Mouse (Mus musculus) forebrain, embryonic 12.5 days (tissue): ENCODE data around the gene Dhx30. TPM values are rescaled to one million over a fixed set of nuclear protein-coding genes. Genes with fewer than 3 reads are reported as not detected.

ENCODE experiments used
- ATAC-seq: fragments of 200-750 bp; cut with Nextera tagmentation; 2 replicates; pipeline ENCODE4 v1.8.0; 2017; ENCODE audit warnings: moderate TSS enrichment; ENCODE audit not compliant: low FRiP score
- H3K27ac ChIP-seq: fragments of 300-500 bp; sonication (generic); 2 replicates; pipeline ENCODE4 v1.5.1; 2016; ENCODE audit warnings: mild to moderate bottlenecking
- H3K27me3 ChIP-seq: fragments of 300-500 bp; sonication (generic); 2 replicates; pipeline ENCODE4 v1.6.1; 2016; ENCODE audit warnings: mild to moderate bottlenecking
- H3K36me3 ChIP-seq: fragments of 300-500 bp; sonication (generic); replicated peaks from 2 replicates; pipeline ENCODE4 v1.6.1; 2016; ENCODE audit warnings: mild to moderate bottlenecking
- H3K4me1 ChIP-seq: fragments of 300-500 bp; sonication (generic); 2 replicates; pipeline ENCODE4 v1.6.1; 2016
- H3K4me2 ChIP-seq: fragments of 300-500 bp; sonication (generic); 2 replicates; pipeline ENCODE4 v1.6.1; 2016; ENCODE audit warnings: mild to moderate bottlenecking, moderate library complexity
- H3K4me3 ChIP-seq: fragments of 300-500 bp; sonication (generic); replicated peaks from 2 replicates; pipeline ENCODE4 v1.5.1; 2016; ENCODE audit warnings: mild to moderate bottlenecking
- H3K9ac ChIP-seq: fragments of 300-500 bp; sonication (generic); 2 replicates; pipeline ENCODE4 v1.6.1; 2016; ENCODE audit warnings: mild to moderate bottlenecking
- H3K9me3 ChIP-seq: fragments of 300-500 bp; sonication (generic); 2 replicates; pipeline ENCODE4 v1.6.1; 2016
- WGBS: fragments of 180-500 bp; shearing (Covaris S2); methylation state at CpG from one replicate; pipeline ENCODE4 v1.1.7; 2016; 5-methylcytosine and 5-hydroxymethylcytosine counted together
- polyA plus RNA-seq: library from polyadenylated mRNA; unstranded; fragments of >200 nt; fragmentation: Nextera tagmentation; extraction: Ambion mirVana; gene quantifications from 2 replicates; pipeline ENCODE4 v1.2.1, GENCODE M21; 2016

The Dhx30 gene
- polyA plus RNA-seq, 1 experiment from 2014 or later = 226 TPM

DNA sequence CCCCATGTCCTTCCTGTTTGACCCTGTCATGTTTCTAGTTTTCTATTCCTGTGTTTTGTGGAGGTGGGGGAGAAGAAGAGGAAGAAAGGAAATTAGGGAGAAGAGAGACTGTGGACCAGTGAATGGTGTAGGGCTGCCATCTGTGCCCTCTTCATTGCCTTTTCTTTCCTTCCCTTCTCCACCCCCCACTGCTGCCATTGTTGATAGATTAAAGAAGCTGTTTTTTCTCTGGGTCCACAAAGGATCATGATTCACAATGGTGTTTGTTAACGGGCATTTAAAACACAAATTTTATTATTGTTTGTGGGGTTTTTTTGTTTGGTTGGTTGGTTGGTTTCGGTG lies 63.6 kb downstream of the Dhx30 start:
- Histone ChIP-seq H3K9ac (peak overlapping the region; percentile 25; the same call in 1 of the 2 replicates), H3K4me1 (peaks cover 55% of the 10 kb centered on the region), H3K4me3 (peak overlapping the region; percentile 32), H3K27me3 (no peaks in the 10 kb centered on the region), H3K27ac (peak overlapping the region; percentile 84), H3K9me3 (no peaks in the 10 kb centered on the region), H3K36me3 (no peaks in the 10 kb centered on the region), H3K4me2 (peak overlapping the region; percentile 62)
- ATAC-seq = peak; percentile 70
- 9% methylated on average over 2 of the region's 2 CpGs for WGBS

GRCm38 (mm10) chr9:110053305-110054079 lies 64.1 kb downstream of the Dhx30 start:
- no peaks in the 10 kb centered on the region for H3K36me3 ChIP-seq
- H3K27me3 ChIP-seq = no peaks in the 10 kb centered on the region
- peaks cover 55% of the 10 kb centered on the region for H3K4me1 ChIP-seq
- peak overlapping the region; percentile 32 for H3K4me3 ChIP-seq
- no peaks in the 10 kb centered on the region for H3K9me3 ChIP-seq
- peak overlapping the region; percentile 59; the same call in 1 of the 2 replicates for H3K9ac ChIP-seq
- peak overlapping the region; percentile 84 for H3K27ac ChIP-seq
- ATAC-seq = peak; percentile 86
- 18% methylated on average over 8 of the region's 8 CpGs for WGBS
- H3K4me2 ChIP-seq = peak overlapping the region; percentile 62

DNA sequence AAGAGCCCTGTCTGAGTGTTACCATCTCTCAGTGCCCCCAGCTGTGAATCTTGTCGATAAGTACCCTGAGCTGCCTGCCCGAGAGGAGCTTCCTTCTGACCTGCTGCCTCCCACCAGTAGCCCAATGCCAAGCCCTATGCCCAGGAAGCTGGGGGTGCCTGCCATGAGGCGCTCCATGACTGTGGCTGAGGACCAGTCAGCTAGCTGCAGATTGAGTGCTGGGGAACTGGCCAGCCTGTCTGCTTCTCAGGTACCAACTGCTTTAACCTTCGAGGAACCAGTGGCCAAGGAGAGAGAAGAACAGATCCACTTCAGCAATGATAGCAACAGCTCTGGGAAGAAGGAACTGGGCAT lies 64.7 kb downstream of the Dhx30 start:
- peaks cover 57% of the 10 kb centered on the region for H3K4me1 ChIP-seq
- WGBS = 52% methylated on average over 4 of the region's 4 CpGs
- no peaks in the 10 kb centered on the region for H3K36me3 ChIP-seq
- peak overlapping the region; percentile 59 for H3K9ac ChIP-seq
- peak overlapping the region; percentile 32 for H3K4me3 ChIP-seq
- no peaks in the 10 kb centered on the region for H3K27me3 ChIP-seq
- ATAC-seq = no peak
- peak overlapping the region; percentile 84 for H3K27ac ChIP-seq
- H3K9me3 ChIP-seq = no peaks in the 10 kb centered on the region
- H3K4me2 ChIP-seq = peak overlapping the region; percentile 62

- Histone ChIP-seq H3K27me3 (no peaks in the 10 kb centered on the region), H3K4me1 (peaks cover 53% of the 10 kb centered on the region), H3K4me3 (peak overlapping the region; percentile 32), H3K4me2 (peak overlapping the region; percentile 62), H3K9me3 (no peaks in the 10 kb centered on the region), H3K36me3 (no peaks in the 10 kb centered on the region), H3K9ac (peak overlapping the region; percentile 59), H3K27ac (peak overlapping the region; percentile 84)
- no peak; the same call in 1 of the 2 replicates for ATAC-seq
- WGBS = 10% methylated on average over 23 of the region's 23 CpGs
Measured at GRCm38 (mm10) chr9:110051869-110052661, 65.6 kb downstream of the Dhx30 start.

DNA sequence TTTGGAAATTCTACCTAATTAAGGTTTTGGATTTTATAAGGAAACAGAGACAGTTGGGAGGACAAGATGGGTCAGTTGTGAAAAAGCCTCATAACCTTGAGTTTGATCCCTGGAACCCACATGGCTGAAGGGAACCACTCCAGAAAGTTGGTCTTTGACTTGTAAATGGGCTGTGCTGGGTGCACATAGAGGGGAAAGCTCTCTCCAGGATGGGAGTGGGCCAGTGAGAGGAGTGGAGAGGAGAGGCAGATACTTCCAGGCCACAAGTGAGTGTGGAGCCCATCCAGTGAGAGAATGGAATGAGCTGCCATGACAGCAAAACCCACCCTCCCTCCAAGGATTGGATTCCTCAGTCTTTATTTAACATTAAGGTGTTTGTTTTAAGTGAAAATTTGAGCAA lies 66.4 kb downstream of the Dhx30 start:
- Histone ChIP-seq H3K27ac (no peak overlapping the region), H3K4me3 (no peak overlapping the region), H3K36me3 (no peaks in the 10 kb centered on the region), H3K9ac (no peak overlapping the region), H3K4me1 (peaks cover 47% of the 10 kb centered on the region), H3K9me3 (no peaks in the 10 kb centered on the region), H3K27me3 (no peaks in the 10 kb centered on the region), H3K4me2 (no peak overlapping the region)
- no peak for ATAC-seq

DNA sequence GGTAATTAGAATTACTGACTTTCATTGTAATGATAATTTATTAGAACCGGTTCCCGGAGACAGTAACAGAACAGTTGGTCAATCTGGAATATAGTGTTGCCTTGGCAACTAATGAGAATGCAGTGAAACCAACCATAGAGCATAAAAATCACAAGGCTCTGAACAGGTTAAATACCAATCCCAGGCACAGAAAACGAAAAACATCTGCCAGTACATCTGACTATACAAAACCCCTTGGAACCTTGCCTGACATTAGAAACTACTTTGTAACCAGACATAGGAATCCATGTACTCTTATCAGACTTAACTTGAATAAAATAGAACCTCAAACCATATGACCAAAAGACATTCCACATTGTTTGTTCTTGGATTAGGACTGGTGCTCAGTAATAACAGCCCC lies 69.8 kb downstream of the Dhx30 start:
- no peak overlapping the region for H3K27ac ChIP-seq
- WGBS = 31% methylated on average over 3 of the region's 3 CpGs
- no peak overlapping the region for H3K9ac ChIP-seq
- H3K4me2 ChIP-seq = no peak overlapping the region
- no peaks in the 10 kb centered on the region for H3K9me3 ChIP-seq
- ATAC-seq = no peak
- H3K4me1 ChIP-seq = peaks cover 25% of the 10 kb centered on the region
- H3K36me3 ChIP-seq = no peaks in the 10 kb centered on the region
- no peaks in the 10 kb centered on the region for H3K27me3 ChIP-seq
- no peak overlapping the region for H3K4me3 ChIP-seq

- H3K27ac ChIP-seq = no peak overlapping the region
- H3K4me3 ChIP-seq = no peak overlapping the region
- no peak for ATAC-seq
- no peak overlapping the region for H3K4me2 ChIP-seq
- no peak overlapping the region for H3K9ac ChIP-seq
- peaks cover 19% of the 10 kb centered on the region for H3K4me1 ChIP-seq
- H3K9me3 ChIP-seq = no peaks in the 10 kb centered on the region
- H3K36me3 ChIP-seq = no peaks in the 10 kb centered on the region
- H3K27me3 ChIP-seq = no peaks in the 10 kb centered on the region
Measured at GRCm38 (mm10) chr9:110047260-110047659, 70.4 kb downstream of the Dhx30 start.

DNA sequence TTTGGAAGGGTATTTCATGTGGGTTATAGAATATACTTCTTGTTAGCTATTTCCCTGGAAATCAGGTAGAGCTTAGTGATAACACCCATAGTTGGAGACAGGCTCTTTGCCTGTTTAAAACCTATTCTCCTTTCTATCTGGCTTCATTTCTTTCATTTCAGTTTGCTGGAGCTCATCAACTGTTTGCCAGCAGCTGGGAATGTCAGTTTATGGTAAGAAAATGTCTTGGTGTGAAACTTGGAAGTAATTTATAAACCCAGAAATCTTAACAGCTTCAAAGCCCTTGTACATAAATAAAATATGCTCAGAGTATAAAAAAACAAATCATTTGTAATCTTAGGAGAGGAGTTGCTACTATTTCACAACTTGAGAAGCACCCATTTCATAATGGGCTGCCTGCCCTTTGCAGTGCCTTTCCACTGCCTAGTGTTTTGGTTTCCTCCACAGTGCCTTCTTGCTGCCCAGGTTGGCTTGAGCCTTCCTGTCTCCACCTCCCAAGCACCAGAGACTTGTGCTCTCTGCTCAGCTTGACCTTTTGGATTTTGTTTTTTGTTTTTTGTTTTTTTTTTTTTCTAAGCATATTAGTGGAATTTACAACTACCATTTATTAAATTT lies 71.8 kb downstream of the Dhx30 start:
- Histone ChIP-seq H3K36me3 (no peaks in the 10 kb centered on the region), H3K27me3 (no peaks in the 10 kb centered on the region), H3K4me2 (no peak overlapping the region), H3K9me3 (no peaks in the 10 kb centered on the region), H3K4me3 (no peak overlapping the region), H3K9ac (no peak overlapping the region), H3K4me1 (peaks cover 7% of the 10 kb centered on the region), H3K27ac (no peak overlapping the region)
- no peak for ATAC-seq

DNA sequence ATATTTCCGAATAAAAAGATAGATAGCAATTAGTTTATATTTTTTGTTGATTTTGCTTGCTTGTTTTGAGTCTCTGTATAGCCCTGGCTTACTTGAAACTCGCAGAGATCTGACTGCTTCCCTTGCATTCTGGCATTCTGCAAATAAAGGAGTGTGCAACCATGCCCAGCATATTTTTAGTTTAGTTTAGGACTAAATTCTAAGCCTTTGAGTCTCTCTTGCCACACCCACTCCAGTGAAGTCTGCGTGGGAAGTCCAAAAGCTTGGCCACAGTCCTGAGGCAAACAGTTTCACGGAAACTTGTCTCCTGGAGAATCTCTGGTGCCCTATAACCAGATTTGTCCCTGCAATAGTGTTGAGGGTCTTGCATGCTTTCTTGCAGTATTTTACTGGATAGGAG lies 73.3 kb downstream of the Dhx30 start:
- Histone ChIP-seq H3K9ac (no peak overlapping the region), H3K9me3 (no peaks in the 10 kb centered on the region), H3K4me2 (no peak overlapping the region), H3K27me3 (no peaks in the 10 kb centered on the region), H3K4me1 (peaks cover 4% of the 10 kb centered on the region; the same call in 1 of the 2 replicates), H3K27ac (no peak overlapping the region), H3K36me3 (0 out of 2 replicates have a peak, but pooled peaks cover 4% of the 10 kb centered on the region), H3K4me3 (no peak overlapping the region)
- no peak for ATAC-seq
- WGBS = 93% methylated on average over 4 of the region's 4 CpGs

GRCm38 (mm10) chr9:110038485-110038884 lies 79.1 kb downstream of the Dhx30 start:
- no peak for ATAC-seq
- Histone ChIP-seq H3K4me3 (no peak overlapping the region), H3K27ac (no peak overlapping the region), H3K4me1 (no peaks in the 10 kb centered on the region), H3K36me3 (peaks cover 38% of the 10 kb centered on the region), H3K9me3 (no peaks in the 10 kb centered on the region), H3K4me2 (no peak overlapping the region), H3K27me3 (no peaks in the 10 kb centered on the region), H3K9ac (no peak overlapping the region)
- WGBS = 90% methylated on average over 2 of the region's 2 CpGs

GRCm38 (mm10) chr9:110037895-110038294 lies 79.7 kb downstream of the Dhx30 start:
- Histone ChIP-seq H3K9ac (no peak overlapping the region), H3K4me1 (no peaks in the 10 kb centered on the region), H3K27me3 (no peaks in the 10 kb centered on the region), H3K4me2 (no peak overlapping the region), H3K9me3 (no peaks in the 10 kb centered on the region), H3K36me3 (peaks cover 38% of the 10 kb centered on the region), H3K27ac (no peak overlapping the region), H3K4me3 (no peak overlapping the region)
- no peak for ATAC-seq
- 88% methylated on average over 8 of the region's 8 CpGs for WGBS

DNA sequence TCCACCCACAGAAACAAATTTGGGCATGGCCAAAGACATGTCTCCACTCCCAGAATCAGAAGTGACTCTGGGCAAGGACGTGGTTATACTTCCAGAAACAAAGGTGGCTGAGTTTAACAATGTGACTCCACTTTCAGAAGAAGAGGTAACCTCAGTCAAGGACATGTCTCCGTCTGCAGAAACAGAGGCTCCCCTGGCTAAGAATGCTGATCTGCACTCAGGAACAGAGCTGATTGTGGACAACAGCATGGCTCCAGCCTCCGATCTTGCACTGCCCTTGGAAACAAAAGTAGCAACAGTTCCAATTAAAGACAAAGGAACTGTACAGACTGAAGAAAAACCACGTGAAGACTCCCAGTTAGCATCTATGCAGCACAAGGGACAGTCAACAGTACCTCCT lies 82.5 kb downstream of the Dhx30 start:
- no peak for ATAC-seq
- no peak overlapping the region for H3K9ac ChIP-seq
- H3K36me3 ChIP-seq = peaks cover 34% of the 10 kb centered on the region
- no peak overlapping the region for H3K27ac ChIP-seq
- no peaks in the 10 kb centered on the region for H3K27me3 ChIP-seq
- no peaks in the 10 kb centered on the region for H3K9me3 ChIP-seq
- no peak overlapping the region for H3K4me3 ChIP-seq
- WGBS = 85% methylated on average over 4 of the region's 4 CpGs
- H3K4me1 ChIP-seq = no peaks in the 10 kb centered on the region
- H3K4me2 ChIP-seq = no peak overlapping the region
